8 mouse cellular contexts compared by ENCODE assay signal in genomic region chr13:43559711-43560457, GRCm38 (mm10). TPM values are rescaled to one million over a fixed set of nuclear protein-coding genes. Genes with fewer than 3 reads are reported as not detected.
DNase-seq lines count a peak whose midpoint lies in the region; ATAC-seq and TF ChIP-seq lines count a peak whose summit lies in the region.

TSS of gene Mcur1 (minus strand) at chr13:43560191.

- H3K9ac ChIP-seq in embryonic facial prominence, embryonic 12.5 days: peak within 1 kb of the TSS; percentile 83
- peak within 1 kb of the TSS; percentile 85 for H3K9ac ChIP-seq in limb, embryonic 11.5 days (ENCODE audit: low read length)
- H3K9ac ChIP-seq in midbrain, embryonic 13.5 days (replicated peaks): peak within 1 kb of the TSS; percentile 77

- DNase-seq in 3T3-L1 (ENCODE audit: low read depth, low spot score): peak; percentile 84
- peak; percentile 97 for DNase-seq in adrenal gland, postnatal 25 days
- DNase-seq in heart, adult 11 months: peak; percentile 100
- peak; percentile 95 for DNase-seq in kidney, adult 11 months
- DNase-seq in limb, embryonic 11.5 days (ENCODE audit: low spot score): peak; percentile 97

- H3K4me3 ChIP-seq in embryonic facial prominence, embryonic 12.5 days: peak within 1 kb of the TSS; percentile 82
- peak within 1 kb of the TSS; percentile 63 for H3K4me3 ChIP-seq in limb, embryonic 11.5 days (ENCODE audit: low read depth, low read length)
- peak within 1 kb of the TSS; percentile 68 for H3K4me3 ChIP-seq in midbrain, embryonic 13.5 days (replicated peaks)
- peak within 1 kb of the TSS; percentile 87 for H3K4me3 ChIP-seq in small intestine, adult 2 months (ENCODE audit: low read depth, low read length)

- H3K27ac ChIP-seq in embryonic facial prominence, embryonic 12.5 days: peak within 1 kb of the TSS; percentile 80
- peak within 1 kb of the TSS; percentile 85 for H3K27ac ChIP-seq in limb, embryonic 11.5 days (replicated peaks; ENCODE audit: low read depth, low read length)
- peak within 1 kb of the TSS; percentile 89 for H3K27ac ChIP-seq in midbrain, embryonic 13.5 days
- H3K27ac ChIP-seq in small intestine, adult 2 months (ENCODE audit: insufficient read depth, low read depth, low read length): peak within 1 kb of the TSS; percentile 94

- no peaks in the 10 kb centered on the region for H3K27me3 ChIP-seq in embryonic facial prominence, embryonic 12.5 days
- no peaks in the 10 kb centered on the region for H3K27me3 ChIP-seq in limb, embryonic 11.5 days (ENCODE audit: control insufficient read depth, insufficient read depth, low read length)
- peaks cover 14% of the 10 kb centered on the region for H3K27me3 ChIP-seq in midbrain, embryonic 13.5 days
- H3K27me3 ChIP-seq in small intestine, adult 2 months (ENCODE audit: control insufficient read depth, insufficient read depth, low read length): no peaks in the 10 kb centered on the region

- peak; percentile 50; the same call in 1 of the 2 replicates for TF ChIP-seq POLR2A in small intestine, adult 2 months (IDR thresholded peaks at IDR 0.05; ENCODE audit: low read depth, low read length)

- under 1% methylated on average over 88 of the region's 100 CpGs for WGBS in embryonic facial prominence, embryonic 12.5 days
- under 1% methylated on average over 76 of the region's 100 CpGs for WGBS in limb, embryonic 11.5 days
- under 1% methylated on average over 75 of the region's 100 CpGs for whole genome bisulfite sequencing in midbrain, embryonic 13.5 days
- under 1% methylated on average over 99 of the region's 100 CpGs for WGBS in small intestine, adult 2 months

- peak within 1 kb of the TSS; percentile 94 for H3K4me2 ChIP-seq in embryonic facial prominence, embryonic 12.5 days (replicated peaks)
- peak within 1 kb of the TSS; percentile 84 for H3K4me2 ChIP-seq in limb, embryonic 11.5 days (ENCODE audit: low read depth, severe bottlenecking)
- H3K4me2 ChIP-seq in midbrain, embryonic 13.5 days (replicated peaks): peak within 1 kb of the TSS; percentile 83

- H3K9me3 ChIP-seq in embryonic facial prominence, embryonic 12.5 days: no peaks in the 10 kb centered on the region
- H3K9me3 ChIP-seq in limb, embryonic 11.5 days (ENCODE audit: control insufficient read depth, low read length): no peaks in the 10 kb centered on the region
- H3K9me3 ChIP-seq in midbrain, embryonic 13.5 days: no peaks in the 10 kb centered on the region

- ATAC-seq in embryonic facial prominence, embryonic 12.5 days (ENCODE audit: insufficient number of reproducible peaks, insufficient read depth, low FRiP score, low TSS enrichment): peak; percentile 91
- peak; percentile 93 for ATAC-seq in limb, embryonic 11.5 days (ENCODE audit: insufficient number of reproducible peaks, low FRiP score, low TSS enrichment, low read depth)
- peak; percentile 94 for ATAC-seq in midbrain, embryonic 13.5 days

- TF ChIP-seq CTCF in small intestine, adult 2 months (IDR thresholded peaks at IDR 0.05; ENCODE audit: extremely low read depth, insufficient read length, insufficient replicate concordance, low read depth, low read length): no peak

- H3K4me1 ChIP-seq in embryonic facial prominence, embryonic 12.5 days: peaks cover 14% of the 10 kb centered on the region
- H3K4me1 ChIP-seq in limb, embryonic 11.5 days (ENCODE audit: control insufficient read depth, insufficient read depth, low read length): no peaks in the 10 kb centered on the region
- peaks cover 17% of the 10 kb centered on the region for H3K4me1 ChIP-seq in midbrain, embryonic 13.5 days (replicated peaks)
- peaks cover 10% of the 10 kb centered on the region; the same call in 1 of the 2 replicates for H3K4me1 ChIP-seq in small intestine, adult 2 months (ENCODE audit: control insufficient read depth, insufficient read depth, insufficient read length, low read length)

- 0 out of 2 replicates have a peak, but pooled peaks cover 2% of the 10 kb centered on the region for H3K36me3 ChIP-seq in embryonic facial prominence, embryonic 12.5 days
- no peaks in the 10 kb centered on the region for H3K36me3 ChIP-seq in limb, embryonic 11.5 days (ENCODE audit: control insufficient read depth, insufficient read depth, low read length)
- H3K36me3 ChIP-seq in midbrain, embryonic 13.5 days: 0 out of 2 replicates have a peak, but pooled peaks cover 4% of the 10 kb centered on the region
- peaks cover 7% of the 10 kb centered on the region for H3K36me3 ChIP-seq in small intestine, adult 2 months (ENCODE audit: control insufficient read depth, insufficient read depth, low read length)

RNA-seq across cellular contexts. Expression of gene Mcur1, which starts in this region (rescaled TPM):
- total RNA-seq in adrenal gland, postnatal 25 days (2021): 38.0 and 38.6 TPM in 2 replicates
- 13.5 and 15.0 TPM in 2 replicates for polyA plus RNA-seq in embryonic facial prominence, embryonic 12.5 days (2016; fragmentation: Nextera tagmentation; extraction: Ambion mirVana)
- polyA plus RNA-seq in limb, embryonic 11.5 days (2014; fragmentation: Nextera tagmentation; extraction: Ambion mirVana): 13.9 and 17.0 TPM in 2 replicates
- 8.1 and 8.2 TPM in 2 replicates for polyA plus RNA-seq in midbrain, embryonic 13.5 days (2015; fragmentation: Nextera tagmentation; extraction: Ambion mirVana)
- 20.2 and 42.0 TPM in 2 replicates for polyA plus RNA-seq in small intestine, adult 2 months (2012; rRNA removed)

Comparison
In these comparisons a context has a peak if more than half of its experiments do, and no peak if none do; other contexts are left out.
1. Peak in every context shown above with its lines: DNase-seq, ATAC-seq, H3K4me3 ChIP-seq and H3K27ac ChIP-seq.